Mouse (Mus musculus): Measurements from ENCODE around the gene Arpc5.
"Not testable (repeated sequence)": the region's sequence is repeated elsewhere in the genome, so short reads cannot be mapped to it uniquely, and the experiment has no call there.

The Arpc5 gene

DNA sequence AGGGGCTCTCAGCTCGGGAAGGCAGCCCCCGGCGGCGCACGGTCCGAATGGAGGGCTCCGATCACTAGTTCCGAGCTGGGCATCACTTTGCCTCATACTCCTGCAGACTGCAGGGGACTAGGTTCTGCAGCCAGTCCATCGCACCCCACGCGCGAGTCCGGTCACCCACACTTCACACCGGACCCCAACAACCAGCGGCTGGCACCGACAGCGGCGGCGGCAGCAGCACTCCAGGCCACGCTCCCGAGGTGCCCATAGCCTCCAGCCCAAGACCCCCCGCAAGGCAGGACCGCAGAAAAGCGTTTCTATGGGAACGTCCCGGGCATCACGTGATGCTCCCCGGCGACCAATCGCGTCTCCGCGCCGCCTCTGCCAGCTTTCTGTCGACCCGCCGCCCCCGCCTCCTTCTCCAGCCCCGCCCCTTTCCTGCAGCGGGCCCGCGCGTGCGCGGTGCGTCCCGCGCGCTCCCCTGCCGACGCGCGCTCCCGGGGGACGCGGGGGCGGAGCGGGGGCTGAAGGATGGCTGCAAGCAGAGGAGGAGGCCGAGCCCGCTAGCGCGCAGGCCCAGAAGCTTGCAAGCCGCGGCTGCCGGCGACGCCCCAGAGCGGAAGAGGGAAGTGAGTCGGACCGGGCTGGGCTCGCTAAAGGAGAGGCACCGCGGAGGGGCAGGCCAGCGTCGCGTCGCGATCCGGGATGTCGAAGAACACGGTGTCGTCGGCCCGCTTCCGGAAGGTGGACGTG is at the start of gene Arpc5, which contains the start of gene Rgl1:
Gene Arpc5, plus strand, starts transcription at position 511 of the 741 bp plus-strand sequence.
Gene Rgl1, minus strand, starts transcription at position 320 of the 741 bp plus-strand sequence.
- DNase-seq: peak; percentile 97

DNA sequence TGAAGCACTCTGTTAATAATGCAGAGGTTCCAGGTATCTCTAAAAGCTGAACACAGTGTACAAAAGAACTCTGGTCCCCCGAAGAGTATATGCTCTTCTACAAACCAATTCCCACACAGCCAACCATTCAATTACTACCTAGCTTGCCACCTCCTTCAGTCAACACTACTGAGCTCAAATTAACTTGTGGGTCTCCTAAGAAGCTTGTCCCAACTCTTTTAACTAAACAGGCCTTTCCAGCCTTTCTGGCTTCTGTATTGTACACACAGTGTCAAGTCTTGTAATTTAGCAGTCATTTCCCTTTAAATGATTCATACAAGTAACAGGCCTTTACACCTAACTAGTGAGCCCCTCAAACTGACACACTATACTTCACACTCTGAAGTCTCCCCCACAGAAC is 49.0 kb upstream of the Arpc5 start:
- no peak for DNase-seq

DNA sequence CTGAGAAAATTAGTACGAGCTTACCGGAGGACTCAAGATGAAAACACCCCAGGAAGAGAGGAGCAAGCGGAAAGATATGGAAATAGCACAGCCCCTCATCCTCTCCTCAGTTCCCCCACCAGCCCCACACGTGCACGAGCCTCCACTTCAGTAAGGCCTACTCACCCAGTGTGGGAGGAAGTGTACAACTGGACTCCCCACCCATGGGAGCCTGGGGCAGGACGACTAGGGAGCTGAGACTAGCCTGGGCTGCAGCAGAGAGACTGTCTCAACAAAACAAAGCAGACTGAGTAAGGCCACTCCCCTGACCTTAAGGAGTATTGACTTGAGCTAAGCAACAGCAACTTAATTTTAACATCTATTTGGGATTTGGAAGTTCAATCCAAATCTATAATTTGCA is 48.1 kb upstream of the Arpc5 start:
- no peak for DNase-seq

DNA sequence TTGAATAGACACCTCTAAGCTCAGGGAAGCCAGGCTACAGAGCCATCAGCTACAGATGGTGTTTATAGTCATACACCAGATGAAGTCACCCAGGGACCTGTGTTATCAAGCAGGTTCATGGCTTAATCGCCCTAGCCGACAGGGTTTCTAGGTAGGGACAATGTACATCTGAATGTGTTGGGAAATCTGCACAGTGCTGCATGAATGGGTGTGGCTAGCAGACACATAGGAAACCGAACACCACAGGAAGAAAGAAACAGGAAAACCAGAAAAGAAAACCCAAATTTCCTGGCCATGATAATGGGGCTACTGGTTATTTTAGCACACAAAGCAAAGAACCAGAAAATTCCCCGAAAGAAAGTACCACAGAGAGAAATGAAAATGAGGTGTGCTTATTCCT is 45.4 kb upstream of the Arpc5 start:
- no peak for DNase-seq

DNA sequence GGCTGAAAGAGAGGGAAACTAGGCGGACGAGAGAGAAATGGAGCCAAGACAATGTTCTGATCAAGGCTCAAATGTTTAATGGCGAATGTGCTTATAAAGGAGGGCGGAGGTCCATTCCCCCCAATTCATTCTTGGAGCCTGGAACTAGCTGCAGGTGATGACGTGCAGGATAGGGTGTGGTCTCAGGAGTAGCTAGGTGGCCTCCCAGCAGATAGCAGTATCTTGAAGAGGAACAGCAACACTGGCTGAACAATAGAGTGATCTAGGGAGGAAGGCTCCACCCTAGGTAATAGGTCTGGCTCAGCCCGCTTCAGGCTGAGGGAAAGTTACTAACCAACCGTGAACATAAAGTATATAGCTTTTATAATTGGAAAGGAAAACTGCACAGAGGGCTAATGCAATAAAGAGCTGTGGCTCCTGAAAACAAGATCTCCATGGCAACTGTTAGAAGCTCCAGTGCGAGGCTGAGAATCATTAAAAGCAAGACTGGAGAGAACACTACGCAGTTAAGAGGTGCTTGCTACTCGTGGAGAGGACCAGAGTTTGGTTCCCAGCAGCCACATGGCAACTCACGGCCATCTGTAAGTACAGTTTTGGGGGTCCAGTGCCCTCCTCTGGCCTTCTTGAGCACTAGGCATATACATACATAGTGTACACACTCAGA is 44.7 kb upstream of the Arpc5 start:
- DNase-seq: no peak

DNA sequence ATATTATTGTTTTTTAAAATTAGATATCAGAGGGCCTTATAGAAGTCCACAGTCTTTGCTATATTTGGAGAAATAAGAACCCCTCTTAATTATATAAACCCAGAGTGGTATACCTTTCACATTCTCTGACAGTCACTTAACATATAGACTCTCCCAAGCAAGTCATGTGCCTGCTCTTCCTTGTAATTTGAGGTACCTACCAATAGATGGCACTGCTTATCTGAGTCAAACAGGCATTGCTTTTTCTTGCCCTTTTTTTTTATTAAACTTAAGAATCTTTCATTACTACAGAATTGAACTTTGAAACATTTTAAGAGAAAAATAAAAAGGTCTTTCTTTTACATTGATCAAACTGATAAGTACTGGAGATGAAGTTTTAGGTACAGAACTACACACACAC is 42.1 kb upstream of the Arpc5 start:
- no peak for DNase-seq

DNA sequence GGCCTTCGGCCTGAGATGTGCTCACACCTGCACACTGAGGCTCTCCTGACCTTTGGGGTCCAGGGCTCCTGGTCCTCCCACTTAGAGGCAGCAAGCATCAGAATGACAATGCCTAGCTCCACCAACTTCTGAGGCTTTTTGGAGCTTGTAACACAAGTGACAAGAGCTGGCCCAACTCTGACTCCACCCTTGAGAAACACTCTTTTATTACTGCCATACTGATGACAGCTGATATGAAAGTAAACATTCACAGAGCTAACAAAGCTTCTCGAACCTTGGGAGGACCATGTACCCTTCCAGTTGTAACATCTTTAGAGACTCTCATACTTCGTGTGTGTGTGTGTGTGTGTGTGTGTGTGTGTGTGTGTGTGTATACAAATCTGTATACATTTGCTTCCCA is 40.2 kb upstream of the Arpc5 start:
- DNase-seq: no peak

DNA sequence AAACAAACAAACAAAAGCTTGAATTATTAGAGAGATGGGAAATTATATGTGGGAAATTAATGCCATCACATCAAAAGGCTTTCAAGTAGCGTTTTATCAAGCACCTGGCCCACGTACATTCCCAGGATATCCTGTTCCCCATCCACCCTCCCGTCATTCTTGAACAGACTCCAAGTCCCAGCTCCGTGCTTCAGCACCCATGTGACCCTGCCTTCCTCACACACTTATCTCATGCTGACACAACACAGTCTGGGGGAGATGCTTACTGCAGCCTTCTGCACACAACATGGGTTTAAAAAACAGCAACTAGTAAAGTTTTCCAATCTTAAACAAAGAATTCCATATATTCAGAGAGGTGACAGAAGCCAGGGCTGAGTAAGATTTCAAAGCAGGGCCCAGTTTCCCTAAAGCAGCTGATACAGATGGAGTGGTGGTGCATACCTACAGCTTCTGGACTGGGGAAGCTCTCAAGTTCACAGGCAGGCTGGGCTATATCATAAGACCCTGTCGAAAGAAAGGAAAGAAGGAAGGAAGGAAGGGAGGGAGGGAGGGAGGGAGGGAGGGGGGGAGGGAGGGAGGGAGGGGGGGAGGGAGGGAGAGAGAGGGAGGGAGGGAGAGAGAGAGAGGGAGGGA is 38.6 kb upstream of the Arpc5 start:
- no peak for DNase-seq

DNA sequence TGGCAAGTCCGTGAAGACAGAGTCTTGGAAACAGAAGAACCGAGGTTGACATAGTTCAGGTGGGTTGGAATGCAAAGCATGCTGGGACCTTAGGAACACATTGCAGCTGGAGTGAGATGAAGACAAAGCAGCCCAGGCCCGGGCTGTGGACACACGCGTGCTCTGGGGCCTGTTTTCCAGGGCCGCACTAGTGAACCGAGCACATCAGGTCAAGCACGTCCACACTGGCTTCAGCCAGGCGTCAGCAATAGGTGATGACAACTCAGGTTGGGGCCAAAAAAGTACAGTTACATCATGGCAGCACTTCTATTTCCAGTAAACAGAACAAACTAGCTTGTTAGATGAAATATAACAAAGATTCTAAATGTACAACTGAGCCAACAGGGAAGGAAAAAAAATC is 27.5 kb upstream of the Arpc5 start:
- DNase-seq: no peak

DNA sequence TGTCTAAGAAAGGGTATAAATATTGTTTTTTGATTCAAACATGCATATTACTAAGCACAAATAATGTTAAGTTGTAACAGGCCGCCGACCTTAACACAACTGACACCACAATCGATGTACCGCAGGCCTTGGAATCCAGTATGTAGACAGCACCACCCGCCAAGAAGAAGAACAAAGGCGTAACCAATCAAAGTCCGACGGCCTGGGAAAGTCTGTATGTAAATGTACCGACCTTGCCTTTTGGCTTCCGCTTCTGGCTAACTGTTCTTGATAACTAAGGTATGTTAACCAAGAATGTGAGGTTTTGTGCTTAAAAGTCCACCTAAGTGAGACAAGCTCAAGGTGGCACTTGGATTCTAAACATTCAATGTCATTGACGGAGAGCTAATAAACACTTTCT is 27.0 kb upstream of the Arpc5 start:
- no peak for DNase-seq

DNA sequence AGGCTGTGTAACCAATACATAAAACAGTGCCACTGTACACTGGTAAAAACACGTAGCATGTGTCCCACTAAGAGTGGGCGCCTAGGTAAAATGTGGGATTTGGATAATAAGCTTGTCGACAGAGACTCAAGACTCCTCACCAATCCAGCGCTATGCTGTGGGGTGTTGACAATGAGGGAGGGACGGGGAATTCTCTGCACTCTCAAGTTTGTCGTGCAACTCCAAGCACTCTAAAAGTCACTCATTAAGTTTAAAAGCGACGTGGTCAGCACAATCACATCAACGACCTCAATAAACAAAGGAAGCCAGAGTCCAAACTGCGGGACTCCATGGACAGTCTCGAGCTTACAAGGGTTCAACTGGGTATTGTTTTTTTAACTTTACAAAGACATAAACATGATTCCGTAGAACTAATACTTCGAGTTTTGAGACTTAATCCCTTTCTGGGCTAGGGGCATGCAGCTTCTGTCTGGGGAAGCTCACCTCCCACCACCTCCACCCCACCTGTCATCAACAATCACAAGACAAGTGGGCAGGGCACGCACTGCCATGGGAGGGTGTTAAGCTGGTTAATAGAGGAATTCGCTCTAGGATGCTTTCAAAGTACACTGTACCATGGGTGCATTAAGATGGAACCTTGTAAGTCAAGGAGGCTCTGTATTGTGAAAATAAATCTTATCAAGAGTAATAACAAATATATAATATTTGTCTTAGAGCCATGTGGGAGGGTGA is 23.1 kb upstream of the Arpc5 start:
- no peak for DNase-seq

DNA sequence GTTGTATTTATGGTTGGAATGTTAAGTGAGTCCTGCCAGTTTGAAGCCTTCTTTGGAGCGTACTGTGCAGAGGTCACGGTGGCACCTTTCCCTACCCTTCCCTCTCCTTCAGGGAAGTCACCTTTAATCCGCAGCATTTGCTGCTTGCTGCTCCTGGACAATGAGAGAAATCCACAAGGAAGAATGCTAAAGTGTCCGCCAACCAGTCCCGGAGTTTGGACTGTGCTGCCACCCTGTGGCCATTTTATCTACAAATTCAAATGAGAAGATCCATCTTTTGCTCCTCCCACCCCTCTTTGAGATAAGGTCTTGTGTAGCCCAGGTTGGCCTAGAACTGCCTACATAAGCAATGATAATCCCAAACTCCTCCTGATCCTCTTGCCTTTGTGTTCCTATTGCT is 19.9 kb upstream of the Arpc5 start:
- DNase-seq: peak; percentile 69

DNA sequence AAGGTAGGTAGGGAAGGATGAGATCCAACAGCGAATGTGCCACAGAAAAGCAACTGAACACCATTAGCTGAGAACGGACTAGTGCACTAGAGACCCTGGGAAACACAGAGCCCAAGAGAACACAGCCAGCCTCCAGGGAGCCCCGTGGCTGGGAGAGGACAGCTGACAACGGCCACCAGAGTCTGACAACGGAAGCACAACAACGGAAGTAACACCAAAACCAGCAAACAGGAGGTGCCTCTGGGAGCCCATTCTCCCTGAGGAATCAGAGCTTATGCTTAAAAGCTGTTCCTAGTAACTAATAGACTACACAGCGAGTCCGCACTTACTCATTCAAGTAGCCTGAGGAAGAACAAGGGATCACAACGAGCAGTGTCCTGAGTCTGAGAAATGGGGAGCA is 17.1 kb upstream of the Arpc5 start:
- no peak for DNase-seq

DNA sequence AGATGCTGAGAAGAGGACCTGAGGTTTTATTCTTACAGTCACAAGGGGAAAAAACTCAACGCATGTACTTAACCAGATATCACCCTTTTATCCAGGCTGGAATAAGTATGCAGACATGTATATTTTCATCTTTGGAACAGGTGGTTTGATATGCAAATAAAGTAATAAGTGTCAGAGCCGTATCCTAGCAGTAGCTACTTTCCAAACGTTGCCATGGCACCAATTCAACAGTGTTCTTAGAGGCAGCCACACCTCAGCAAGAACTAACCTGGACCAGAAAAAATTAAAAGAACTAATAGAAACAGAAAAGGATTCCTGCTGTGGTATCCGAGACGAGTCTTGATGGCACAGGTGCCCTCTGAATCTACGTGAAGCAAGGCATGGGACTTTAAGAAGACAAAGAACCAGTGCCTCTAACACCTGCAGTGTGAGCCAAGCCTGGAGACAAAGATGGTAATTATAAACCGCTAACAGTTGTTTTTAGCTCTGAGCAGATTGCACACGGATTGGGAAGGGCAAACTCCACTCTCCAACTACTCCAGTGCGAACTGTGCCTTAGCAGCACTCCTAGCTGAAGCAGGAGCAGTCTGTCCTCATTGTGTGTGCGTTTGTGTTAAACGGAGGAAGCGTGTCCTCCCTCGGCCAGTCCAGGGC is 15.9 kb upstream of the Arpc5 start, which contains the start of gene Apobec4:
Gene Apobec4, plus strand, starts transcription at position 240 of the 654 bp plus-strand sequence.
- no peak for DNase-seq

DNA sequence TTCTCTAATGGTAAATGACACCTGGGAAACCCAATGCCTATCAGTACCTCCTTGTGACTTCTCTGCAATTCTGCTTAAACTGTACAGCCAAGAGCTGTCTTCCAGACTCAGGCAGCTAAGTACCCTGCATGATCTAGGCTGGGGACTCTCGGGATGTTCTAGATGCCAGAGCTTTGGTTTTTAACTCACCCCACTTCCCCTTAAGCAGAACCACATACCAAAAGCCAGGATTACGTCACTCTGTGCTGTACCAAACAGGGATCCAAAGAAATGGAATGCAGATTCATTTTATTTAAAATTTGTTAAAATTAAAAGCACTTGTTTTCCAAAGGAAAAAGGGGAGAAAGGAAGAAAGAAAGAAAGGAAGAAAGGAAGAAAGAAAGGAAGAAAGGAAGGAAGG is 4.6 kb upstream of the Arpc5 start:
- no peak for DNase-seq

DNA sequence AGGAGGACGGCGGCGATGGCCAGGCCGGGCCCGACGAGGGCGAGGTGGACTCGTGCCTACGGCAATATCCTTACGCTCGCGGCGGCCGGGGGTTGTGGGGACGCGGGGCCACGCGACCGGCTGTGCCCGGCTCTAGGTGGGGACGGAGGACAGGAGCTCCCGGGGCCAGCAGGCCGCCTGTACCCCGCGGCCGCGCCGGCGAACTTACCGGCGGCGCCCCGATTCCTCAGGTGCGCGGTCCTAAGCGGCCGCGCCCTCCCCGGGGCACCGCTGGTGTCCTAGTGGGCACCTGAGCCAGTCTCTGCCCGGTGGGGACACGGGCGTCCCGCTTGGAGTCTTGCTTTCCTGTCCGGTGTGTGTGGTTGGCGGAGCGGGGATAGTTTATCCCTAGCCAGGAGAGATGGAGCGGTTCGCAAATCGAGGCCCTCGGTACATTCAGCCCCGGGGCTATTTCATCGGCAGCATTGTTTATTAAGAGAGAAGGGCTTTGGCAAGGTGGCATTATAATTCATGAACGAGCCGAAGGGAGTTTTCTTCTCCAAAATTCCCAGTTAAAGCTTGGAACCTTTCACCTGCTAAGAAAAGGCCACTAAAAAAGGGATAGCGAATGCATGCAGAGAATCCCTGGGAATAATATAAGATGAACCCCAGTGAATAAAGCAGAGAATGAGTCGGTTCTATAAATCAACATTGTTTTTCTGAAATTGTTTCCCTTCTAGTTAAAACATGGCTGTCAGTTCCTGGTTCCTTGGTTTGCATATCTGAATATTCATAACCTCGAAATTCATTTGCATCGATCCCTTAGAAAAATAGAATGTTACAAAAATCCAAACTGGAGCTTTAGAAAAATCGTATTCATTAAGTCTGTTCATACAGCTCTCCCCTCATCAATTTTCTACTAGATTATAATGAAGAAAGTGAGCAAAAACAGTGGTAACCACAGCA is 734 bp downstream of the Arpc5 start:
- peak; percentile 35 for DNase-seq

DNA sequence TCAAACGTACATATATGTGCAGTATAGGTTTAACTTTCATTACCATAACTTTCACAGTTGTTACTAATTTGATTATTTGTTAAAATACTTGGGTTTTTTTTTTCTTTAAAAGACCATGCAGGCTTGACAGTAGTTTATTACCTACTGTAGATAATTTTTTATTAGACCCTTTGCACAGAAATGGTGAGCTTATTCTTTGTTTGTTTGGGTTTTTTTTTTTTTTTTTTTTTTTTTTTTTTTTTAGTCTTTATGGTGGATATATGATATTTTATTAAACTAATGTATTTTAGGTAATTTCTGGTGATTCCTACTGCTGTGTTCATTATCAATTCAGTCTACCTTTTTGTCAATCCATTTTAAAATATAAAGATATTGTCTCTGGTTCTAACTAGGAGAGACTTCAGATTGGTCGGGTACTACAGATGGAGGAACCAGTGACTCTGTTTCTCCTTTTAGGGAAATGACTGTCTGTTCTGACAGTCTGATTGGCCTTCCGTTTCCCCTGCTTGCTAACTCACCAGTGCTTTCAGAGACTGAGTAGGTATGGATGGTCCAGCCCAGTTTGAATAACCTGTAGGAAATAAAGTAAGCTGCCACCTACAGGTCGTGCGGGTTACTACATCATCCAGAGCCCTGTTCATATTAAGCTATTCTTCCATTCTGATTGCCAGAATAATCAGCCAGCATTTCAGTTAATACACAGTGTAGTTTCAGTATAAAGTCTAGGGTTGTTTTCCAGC is 1.6 kb downstream of the Arpc5 start:
- peak; percentile 83 for DNase-seq

DNA sequence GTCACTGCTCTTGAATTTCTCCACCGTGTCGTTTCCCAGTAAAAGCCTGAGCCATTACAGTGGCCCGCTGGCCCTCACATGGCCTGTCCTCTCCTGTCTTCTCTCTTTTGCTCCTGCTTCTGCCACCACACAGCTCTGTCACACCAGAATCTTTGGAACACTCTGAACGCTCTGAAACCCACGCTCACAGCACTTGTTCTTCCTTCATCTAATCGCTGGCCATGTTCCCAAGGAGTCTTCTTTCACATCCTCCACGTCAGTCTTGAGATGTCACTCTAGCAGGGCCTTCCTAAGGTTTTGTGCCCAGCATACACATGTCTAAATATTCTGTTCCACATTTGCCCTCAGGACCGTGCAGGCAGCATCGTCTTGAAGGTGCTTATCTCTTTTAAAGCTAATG is 4.7 kb downstream of the Arpc5 start:
- DNase-seq: no peak

DNA sequence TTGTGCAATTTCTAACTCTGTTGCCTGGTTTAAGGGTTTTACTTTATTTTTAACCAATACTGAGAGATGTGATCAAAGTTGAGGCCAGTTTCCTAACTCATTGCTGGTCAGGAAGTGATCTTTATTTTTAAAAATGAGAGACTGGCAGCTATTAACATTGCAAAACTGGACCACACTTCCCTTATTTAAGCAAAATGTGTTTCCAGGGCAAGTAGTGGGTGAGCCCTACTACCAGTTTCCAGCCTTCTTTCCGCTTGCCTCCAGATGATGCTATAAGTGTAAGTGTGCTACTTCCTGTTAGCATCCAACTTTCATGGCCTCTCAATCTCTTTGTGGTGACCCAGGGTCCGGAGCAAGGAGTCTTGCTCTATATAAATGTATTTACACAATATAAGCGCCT is 8.3 kb downstream of the Arpc5 start:
- DNase-seq: not testable (repeated sequence)

DNA sequence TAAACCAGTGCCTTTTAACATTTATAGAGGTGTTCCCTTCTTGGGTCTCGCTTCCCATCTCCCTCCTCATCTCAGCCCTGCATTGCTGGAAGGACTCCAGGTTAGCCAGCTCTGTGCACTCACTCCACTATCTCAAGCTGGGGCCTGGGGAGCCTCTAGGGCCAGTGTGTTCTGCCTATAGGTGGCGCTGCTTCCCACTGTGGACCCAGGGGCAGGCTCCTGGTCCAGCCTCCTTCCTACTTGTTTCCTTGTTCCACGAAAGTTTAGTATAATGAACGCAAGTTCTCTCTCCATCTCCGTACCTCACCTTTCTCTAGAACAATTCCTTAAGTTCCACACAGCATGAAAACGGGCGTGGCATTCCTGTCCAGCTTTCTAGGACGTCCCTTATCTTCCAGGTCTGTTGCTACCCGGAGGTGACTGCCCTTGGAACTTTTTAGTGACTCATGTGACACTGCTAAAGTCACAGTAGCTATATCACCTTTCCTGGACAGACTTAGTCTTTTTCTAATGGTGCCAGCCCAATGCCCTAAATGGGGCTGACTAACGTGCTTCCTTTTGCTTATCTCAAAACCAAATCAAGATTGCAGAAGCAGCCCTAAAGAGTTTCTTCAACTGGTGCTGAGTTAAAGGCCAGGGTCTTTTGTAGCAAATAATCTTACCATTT is 12.9 kb downstream of the Arpc5 start:
- DNase-seq: peak; percentile 68

Measured in kidney, adult 11 months (tissue).